Mouse (Mus musculus): ENCODE measurements around the gene 2310011J03Rik.

DNA sequence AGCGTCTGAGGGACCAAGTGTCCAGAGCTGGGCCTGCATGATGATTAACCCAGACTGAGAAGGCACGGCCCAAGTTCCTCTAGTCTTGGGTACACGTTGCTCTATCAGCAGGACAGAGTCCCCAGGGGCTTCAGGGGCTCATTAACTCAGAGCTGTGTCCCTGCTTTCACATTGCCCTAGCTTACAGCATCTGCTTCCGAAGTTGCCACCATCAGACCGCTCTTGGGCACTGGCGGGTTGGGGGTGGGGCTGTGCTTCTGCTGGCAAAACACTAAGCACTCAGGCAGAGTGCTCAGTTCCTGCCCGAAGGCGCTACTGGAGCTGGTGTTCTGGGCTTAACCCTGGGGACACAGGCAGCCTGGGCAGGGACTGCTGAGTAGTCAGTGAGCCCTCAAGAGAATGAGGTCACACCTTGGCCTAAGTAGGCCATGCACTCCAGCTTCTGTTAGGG, 38.4 kb downstream of the 2310011J03Rik start:
- TF ChIP-seq POLR2A (IDR thresholded peaks at IDR 0.05; ENCODE audit: low read depth, low read length) (no peak), CTCF (conservative IDR thresholded peaks at IDR 0.05; ENCODE audit: insufficient read depth, insufficient read length, low read depth, low read length) (no peak)
